Mouse (Mus musculus) embryonic facial prominence, embryonic 15.5 days (tissue): Measurements from ENCODE around the gene Tbl1x. TPM values are rescaled to one million over a fixed set of nuclear protein-coding genes. Genes with fewer than 3 reads are reported as not detected.

Experiments
- ATAC-seq: fragments of 200-750 bp; cut with Nextera tagmentation; 2 replicates; pipeline ENCODE4 v1.8.0; 2017; ENCODE audit warnings: low read depth, moderate TSS enrichment; ENCODE audit not compliant: insufficient number of reproducible peaks, low FRiP score, low TSS enrichment
- H3K27ac ChIP-seq: fragments of 300-500 bp; sonication (generic); replicated peaks from 2 replicates; pipeline ENCODE4 v1.5.1; 2015; ENCODE audit warnings: mild to moderate bottlenecking, inconsistent platforms
- H3K27me3 ChIP-seq: fragments of 300-500 bp; sonication (generic); 2 replicates; pipeline ENCODE4 v1.6.1; 2015; ENCODE audit warnings: inconsistent platforms
- H3K36me3 ChIP-seq: fragments of 300-500 bp; sonication (generic); 2 replicates; pipeline ENCODE4 v1.6.1; 2015; ENCODE audit warnings: mild to moderate bottlenecking, inconsistent platforms
- H3K4me1 ChIP-seq: fragments of 300-500 bp; sonication (generic); 2 replicates; pipeline ENCODE4 v1.6.1; 2015; ENCODE audit warnings: inconsistent platforms
- H3K4me2 ChIP-seq: fragments of 300-500 bp; sonication (generic); replicated peaks from 2 replicates; pipeline ENCODE4 v1.6.1; 2015; ENCODE audit warnings: mild to moderate bottlenecking, inconsistent platforms
- H3K4me3 ChIP-seq: fragments of 300-500 bp; sonication (generic); replicated peaks from 2 replicates; pipeline ENCODE4 v1.5.1; 2015; ENCODE audit warnings: mild to moderate bottlenecking, inconsistent platforms
- H3K9ac ChIP-seq: fragments of 300-500 bp; sonication (generic); 2 replicates; pipeline ENCODE4 v1.6.1; 2015; ENCODE audit warnings: inconsistent platforms
- H3K9me3 ChIP-seq: fragments of 300-500 bp; sonication (generic); replicated peaks from 2 replicates; pipeline ENCODE4 v1.6.1; 2016; ENCODE audit warnings: inconsistent platforms
- WGBS: fragments of 180-500 bp; shearing (Covaris S2); methylation state at CpG from one replicate; pipeline ENCODE4 v1.1.7; 2015; 5-methylcytosine and 5-hydroxymethylcytosine counted together
- polyA plus RNA-seq: library from polyadenylated mRNA; unstranded; fragments of >200 nt; fragmentation: Nextera tagmentation; extraction: Ambion mirVana; gene quantifications from 2 replicates; pipeline ENCODE4 v1.2.1, GENCODE M21; 2015

Gene Tbl1x
- polyA plus RNA-seq, 1 experiment from 2014 or later = 67.1 TPM

- Histone ChIP-seq H3K36me3 (no peaks in the 10 kb centered on the region), H3K9me3 (no peaks in the 10 kb centered on the region), H3K9ac (no peak overlapping the region), H3K4me3 (no peak overlapping the region), H3K27me3 (no peaks in the 10 kb centered on the region), H3K27ac (no peak overlapping the region), H3K4me1 (no peaks in the 10 kb centered on the region), H3K4me2 (no peak overlapping the region)
- ATAC-seq = no peak
Observed at GRCm38 (mm10) chrX:77545362-77546078, 34.7 kb downstream of the Tbl1x start.

GRCm38 (mm10) chrX:77546448-77546847 is 35.6 kb downstream of the Tbl1x start:
- Histone ChIP-seq H3K4me3 (no peak overlapping the region), H3K27me3 (no peaks in the 10 kb centered on the region), H3K27ac (no peak overlapping the region), H3K9me3 (no peaks in the 10 kb centered on the region), H3K36me3 (no peaks in the 10 kb centered on the region), H3K9ac (no peak overlapping the region), H3K4me2 (no peak overlapping the region), H3K4me1 (no peaks in the 10 kb centered on the region)
- 76% methylated on average over 1 of the region's 1 CpGs for WGBS
- no peak for ATAC-seq

GRCm38 (mm10) chrX:77548951-77549350 is 38.1 kb downstream of the Tbl1x start:
- no peak overlapping the region for H3K4me2 ChIP-seq
- H3K27me3 ChIP-seq = no peaks in the 10 kb centered on the region
- H3K4me1 ChIP-seq = no peaks in the 10 kb centered on the region
- no peak overlapping the region for H3K27ac ChIP-seq
- H3K4me3 ChIP-seq = no peak overlapping the region
- no peaks in the 10 kb centered on the region for H3K9me3 ChIP-seq
- no peaks in the 10 kb centered on the region for H3K36me3 ChIP-seq
- no peak overlapping the region for H3K9ac ChIP-seq
- peak; percentile 47 for ATAC-seq
- WGBS = 85% methylated on average over 1 of the region's 1 CpGs

- no peaks in the 10 kb centered on the region for H3K4me1 ChIP-seq
- ATAC-seq = no peak
- no peak overlapping the region for H3K9ac ChIP-seq
- no peaks in the 10 kb centered on the region for H3K9me3 ChIP-seq
- H3K27me3 ChIP-seq = no peaks in the 10 kb centered on the region
- H3K4me2 ChIP-seq = no peak overlapping the region
- H3K27ac ChIP-seq = no peak overlapping the region
- no peaks in the 10 kb centered on the region for H3K36me3 ChIP-seq
- H3K4me3 ChIP-seq = no peak overlapping the region
Observed at GRCm38 (mm10) chrX:77550388-77550787, 39.6 kb downstream of the Tbl1x start.

- Histone ChIP-seq H3K9me3 (no peaks in the 10 kb centered on the region), H3K9ac (no peak overlapping the region), H3K4me1 (no peaks in the 10 kb centered on the region), H3K4me2 (no peak overlapping the region), H3K27me3 (no peaks in the 10 kb centered on the region), H3K36me3 (no peaks in the 10 kb centered on the region), H3K27ac (no peak overlapping the region), H3K4me3 (no peak overlapping the region)
- ATAC-seq = no peak
Observed at GRCm38 (mm10) chrX:77551306-77551705, 40.5 kb downstream of the Tbl1x start.

GRCm38 (mm10) chrX:77552088-77552487 is 41.3 kb downstream of the Tbl1x start:
- WGBS = 62% methylated on average over 3 of the region's 3 CpGs

GRCm38 (mm10) chrX:77555985-77556384 is 45.2 kb downstream of the Tbl1x start:
- H3K36me3 ChIP-seq = no peaks in the 10 kb centered on the region
- no peak overlapping the region for H3K27ac ChIP-seq
- ATAC-seq = no peak
- H3K4me2 ChIP-seq = no peak overlapping the region
- H3K4me3 ChIP-seq = no peak overlapping the region
- H3K9ac ChIP-seq = no peak overlapping the region
- H3K9me3 ChIP-seq = no peaks in the 10 kb centered on the region
- 78% methylated on average over 1 of the region's 1 CpGs for WGBS
- no peaks in the 10 kb centered on the region for H3K27me3 ChIP-seq
- no peaks in the 10 kb centered on the region for H3K4me1 ChIP-seq

More at GRCm38 (mm10) chrX:77552088-77552487, 41.3 kb downstream of the Tbl1x start:
- no peak for ATAC-seq
- H3K4me2 ChIP-seq = no peak overlapping the region
- H3K9ac ChIP-seq = no peak overlapping the region
- H3K4me3 ChIP-seq = no peak overlapping the region
- no peaks in the 10 kb centered on the region for H3K36me3 ChIP-seq
- H3K27me3 ChIP-seq = no peaks in the 10 kb centered on the region
- H3K4me1 ChIP-seq = no peaks in the 10 kb centered on the region
- H3K27ac ChIP-seq = no peak overlapping the region
- H3K9me3 ChIP-seq = no peaks in the 10 kb centered on the region

- Histone ChIP-seq H3K36me3 (no peaks in the 10 kb centered on the region), H3K27me3 (no peaks in the 10 kb centered on the region), H3K27ac (no peak overlapping the region), H3K9me3 (no peaks in the 10 kb centered on the region), H3K9ac (no peak overlapping the region), H3K4me3 (no peak overlapping the region), H3K4me2 (no peak overlapping the region), H3K4me1 (no peaks in the 10 kb centered on the region)
- ATAC-seq = no peak
Observed at GRCm38 (mm10) chrX:77559199-77559881, 48.5 kb downstream of the Tbl1x start.

GRCm38 (mm10) chrX:77563616-77564015 is 52.8 kb downstream of the Tbl1x start:
- H3K9me3 ChIP-seq = no peaks in the 10 kb centered on the region
- H3K4me1 ChIP-seq = no peaks in the 10 kb centered on the region
- no peak for ATAC-seq
- no peak overlapping the region for H3K4me3 ChIP-seq
- no peaks in the 10 kb centered on the region for H3K27me3 ChIP-seq
- no peak overlapping the region for H3K27ac ChIP-seq
- no peak overlapping the region for H3K4me2 ChIP-seq
- H3K36me3 ChIP-seq = no peaks in the 10 kb centered on the region
- no peak overlapping the region for H3K9ac ChIP-seq
- WGBS = 67% methylated on average over 2 of the region's 2 CpGs

GRCm38 (mm10) chrX:77566739-77567138 is 55.9 kb downstream of the Tbl1x start:
- no peak overlapping the region for H3K4me3 ChIP-seq
- H3K27ac ChIP-seq = no peak overlapping the region
- H3K9me3 ChIP-seq = no peaks in the 10 kb centered on the region
- WGBS = 83% methylated on average over 1 of the region's 1 CpGs
- H3K36me3 ChIP-seq = no peaks in the 10 kb centered on the region
- no peak overlapping the region for H3K9ac ChIP-seq
- ATAC-seq = no peak
- H3K4me2 ChIP-seq = no peak overlapping the region
- H3K4me1 ChIP-seq = no peaks in the 10 kb centered on the region
- no peaks in the 10 kb centered on the region for H3K27me3 ChIP-seq

GRCm38 (mm10) chrX:77568013-77568412 is 57.2 kb downstream of the Tbl1x start:
- H3K4me3 ChIP-seq = no peak overlapping the region
- H3K4me2 ChIP-seq = no peak overlapping the region
- no peaks in the 10 kb centered on the region for H3K9me3 ChIP-seq
- no peaks in the 10 kb centered on the region for H3K4me1 ChIP-seq
- H3K9ac ChIP-seq = no peak overlapping the region
- no peak overlapping the region for H3K27ac ChIP-seq
- no peaks in the 10 kb centered on the region for H3K27me3 ChIP-seq
- H3K36me3 ChIP-seq = no peaks in the 10 kb centered on the region
- no peak for ATAC-seq
- WGBS = 42% methylated on average over 2 of the region's 2 CpGs

- H3K27me3 ChIP-seq = no peaks in the 10 kb centered on the region
- H3K4me2 ChIP-seq = no peak overlapping the region
- no peak for ATAC-seq
- 87% methylated on average over 1 of the region's 1 CpGs for WGBS
- H3K27ac ChIP-seq = no peak overlapping the region
- H3K9me3 ChIP-seq = no peaks in the 10 kb centered on the region
- no peaks in the 10 kb centered on the region for H3K36me3 ChIP-seq
- no peak overlapping the region for H3K4me3 ChIP-seq
- H3K9ac ChIP-seq = no peak overlapping the region
- H3K4me1 ChIP-seq = no peaks in the 10 kb centered on the region
Observed at GRCm38 (mm10) chrX:77573743-77574142, 62.9 kb downstream of the Tbl1x start.
